Mouse (Mus musculus) kidney, postnatal 25 days (tissue): ENCODE data around the gene Top1.
A peak's percentile ranks its signal among the peaks of the same experiment; 100 is the strongest.

ENCODE experiments used
- DNase-seq, 2 experiments: peaks; one replicate each; pipeline ENCODE4 v3.0.0; 2021; ENCODE audit warnings: mixed read lengths in 2 of 2

Gene Top1

DNA sequence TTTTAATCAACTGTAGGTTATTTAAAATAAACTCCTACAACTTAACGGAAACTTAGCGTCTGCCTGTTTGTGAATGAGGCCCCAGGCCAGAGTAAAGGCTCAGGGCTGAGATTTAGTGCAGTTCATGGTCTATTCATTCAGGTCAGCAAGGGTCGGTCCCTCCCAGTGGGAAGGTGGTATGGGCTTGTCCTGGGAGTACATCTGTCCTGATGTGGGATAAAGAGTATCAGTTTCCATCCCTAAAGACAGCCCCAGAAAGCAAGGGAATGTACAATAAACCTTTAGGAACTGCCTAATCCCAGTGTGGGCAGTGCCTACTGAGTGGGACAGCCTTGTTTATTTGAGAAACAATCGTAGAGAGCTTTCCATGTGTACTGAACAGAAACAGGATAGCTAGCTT is 77.0 kb downstream of the Top1 start:
- no peak for DNase-seq

- no peak for DNase-seq
These were observed 78.1 kb downstream of the Top1 start for GRCm38 (mm10) chr2:160723613-160724375.

DNA sequence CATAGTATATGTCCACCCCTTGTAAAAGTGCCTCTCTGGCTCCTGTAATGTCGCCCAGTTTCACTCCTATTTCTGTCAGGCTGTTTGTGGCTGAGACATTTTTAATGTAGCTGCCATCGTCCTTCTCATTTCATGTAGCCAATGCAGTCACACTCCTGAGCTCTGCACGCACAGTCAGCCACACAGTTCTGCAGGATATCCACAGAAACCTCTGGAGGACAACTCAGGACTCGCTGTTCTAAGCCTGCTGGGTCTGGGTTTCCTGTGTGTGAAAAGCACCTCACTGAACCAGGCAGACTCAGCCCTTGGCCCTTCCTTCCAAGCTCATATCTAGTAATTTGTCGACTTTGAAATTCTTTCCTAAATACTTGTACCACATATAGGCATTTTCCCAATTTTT is 78.8 kb downstream of the Top1 start:
- no peak for DNase-seq

- DNase-seq = no peak
These were observed 80.5 kb downstream of the Top1 start for GRCm38 (mm10) chr2:160725877-160726864.

GRCm38 (mm10) chr2:160728972-160729371 is 83.3 kb downstream of the Top1 start:
- no peak for DNase-seq

DNA sequence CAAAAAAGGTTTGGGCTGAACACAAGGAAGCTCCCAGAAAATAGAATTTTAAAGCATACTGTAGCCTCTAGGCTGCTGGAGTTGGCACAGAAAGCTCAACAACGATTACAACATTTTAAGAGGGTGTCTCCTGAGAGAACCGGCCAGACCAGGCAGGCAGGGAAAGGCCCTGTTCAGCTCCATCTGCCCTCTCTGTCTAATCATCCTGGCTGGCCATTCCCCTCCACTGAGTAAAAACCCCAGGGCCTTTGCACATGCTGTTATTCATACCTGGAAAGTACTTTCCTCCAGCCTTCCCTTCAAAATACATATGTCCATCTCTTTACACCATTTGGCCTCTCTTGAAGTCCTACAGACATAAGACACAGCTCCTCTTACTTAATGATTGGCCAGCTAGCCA is 83.7 kb downstream of the Top1 start:
- DNase-seq = no peak

GRCm38 (mm10) chr2:160729851-160730796 is 84.4 kb downstream of the Top1 start:
- peak; percentile 60 to 70 for DNase-seq

DNA sequence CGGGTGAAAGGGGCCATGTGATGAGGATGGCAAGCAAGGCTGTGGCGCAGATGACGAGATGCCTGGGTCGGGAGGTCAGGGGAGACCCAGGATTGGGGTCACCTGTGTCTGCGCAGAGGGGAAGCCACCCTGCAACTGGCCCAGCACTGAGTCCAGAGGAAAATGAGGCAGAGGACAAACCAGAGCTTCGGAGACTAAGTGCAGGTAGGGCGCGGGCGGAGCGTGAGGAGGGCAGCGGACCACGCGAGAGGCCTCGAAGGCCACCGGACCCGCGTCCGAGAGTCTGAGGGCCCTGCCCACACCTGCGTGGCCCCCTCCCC is 85.1 kb downstream of the Top1 start:
- DNase-seq = no peak

DNA sequence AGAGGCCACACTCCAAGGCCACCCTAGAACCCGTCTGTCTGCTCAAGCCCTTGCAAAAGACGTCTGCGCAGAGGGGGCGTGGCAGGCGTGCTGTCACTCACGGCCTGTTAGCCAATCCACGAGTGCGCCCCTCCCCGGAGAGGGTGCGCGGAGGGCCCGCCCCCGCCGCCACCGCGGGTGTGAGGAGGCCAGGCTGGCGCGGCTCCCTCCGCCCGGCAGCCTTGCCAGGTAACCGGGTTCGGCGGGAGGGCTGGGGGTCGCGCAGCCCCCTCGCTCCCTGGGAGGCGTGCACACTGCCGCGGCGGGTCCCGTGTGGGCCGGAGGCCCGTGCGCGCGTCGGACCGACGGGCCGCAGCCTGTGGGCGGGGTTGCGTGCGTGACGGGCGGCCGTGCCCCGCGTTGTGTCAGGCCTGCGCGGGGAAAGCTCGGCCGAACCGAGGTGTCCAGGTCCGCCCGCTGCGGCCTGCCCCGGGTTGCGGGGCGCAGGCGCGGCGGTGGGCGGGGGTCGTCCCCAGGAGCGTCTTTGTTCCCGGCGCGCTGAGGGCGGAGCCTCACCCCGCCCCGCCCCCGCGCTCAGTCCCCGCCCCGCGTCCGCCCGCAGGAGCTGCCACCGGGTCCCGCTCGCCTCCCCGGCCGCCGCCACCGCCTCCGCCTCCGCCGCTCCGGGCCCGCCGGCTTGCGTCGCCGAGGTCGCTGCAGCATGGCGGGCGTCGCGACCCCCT is 85.6 kb downstream of the Top1 start, which contains the start of gene Plcg1:
Gene Plcg1, plus strand, starts transcription at position 184 of the 722 bp plus-strand sequence.
- peak; percentile 97 for DNase-seq

- peak; percentile 78 to 90 for DNase-seq
These were observed 86.2 kb downstream of the Top1 start for GRCm38 (mm10) chr2:160731839-160732261.

DNA sequence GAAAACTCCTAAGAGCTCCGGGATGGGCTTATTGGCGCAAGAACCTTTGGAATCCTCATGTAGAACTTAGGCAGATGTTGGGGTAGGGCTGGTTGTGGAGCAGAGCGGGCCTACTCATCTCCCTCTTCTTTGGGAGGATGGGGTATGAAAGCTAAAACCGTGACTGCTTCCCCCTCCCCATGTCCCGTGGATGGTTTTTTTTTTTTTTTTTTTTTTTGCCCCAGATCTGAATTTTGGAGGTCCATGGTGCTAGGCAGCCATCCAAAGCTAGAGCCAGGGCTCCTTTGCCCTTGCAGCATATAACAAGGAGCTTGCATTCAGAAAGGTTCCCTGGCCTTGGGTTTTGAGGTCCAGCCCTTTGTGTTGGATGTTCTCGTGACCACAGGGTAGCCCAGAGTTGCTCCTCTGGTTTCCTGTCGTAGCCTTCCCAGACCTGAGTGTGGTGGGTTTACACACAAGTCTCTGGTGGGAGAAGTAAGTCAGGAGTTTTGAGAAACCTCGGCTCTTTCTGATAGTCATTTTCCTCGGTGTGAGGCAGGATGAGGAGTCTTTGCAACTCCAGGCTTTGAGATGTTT is 86.8 kb downstream of the Top1 start:
- DNase-seq = no peak

GRCm38 (mm10) chr2:160733131-160733531 is 87.4 kb downstream of the Top1 start:
- DNase-seq = no peak

GRCm38 (mm10) chr2:160734331-160734730 is 88.6 kb downstream of the Top1 start:
- no peak for DNase-seq

- DNase-seq = no peak
These were observed 90.1 kb downstream of the Top1 start for GRCm38 (mm10) chr2:160735706-160736310.

DNA sequence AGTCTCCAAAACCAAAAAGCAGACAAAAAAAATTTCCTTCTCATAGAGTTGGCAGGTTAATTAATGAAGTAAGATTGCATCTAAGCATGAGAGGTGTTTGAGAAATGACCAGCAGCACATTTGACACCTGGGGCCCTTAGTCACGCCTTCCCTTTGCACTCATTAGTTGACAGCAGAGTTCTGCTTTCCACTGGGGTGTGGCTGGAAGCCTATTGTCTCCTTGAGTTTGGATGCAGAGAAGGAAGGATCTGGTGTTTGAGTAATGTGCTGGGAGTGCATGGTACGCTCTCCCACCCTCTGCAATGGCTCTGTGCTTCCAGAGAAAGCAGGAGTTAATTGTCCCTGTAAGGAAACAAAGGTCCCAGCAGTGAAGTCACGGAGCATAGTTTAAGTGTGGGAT is 90.8 kb downstream of the Top1 start:
- DNase-seq = no peak

DNA sequence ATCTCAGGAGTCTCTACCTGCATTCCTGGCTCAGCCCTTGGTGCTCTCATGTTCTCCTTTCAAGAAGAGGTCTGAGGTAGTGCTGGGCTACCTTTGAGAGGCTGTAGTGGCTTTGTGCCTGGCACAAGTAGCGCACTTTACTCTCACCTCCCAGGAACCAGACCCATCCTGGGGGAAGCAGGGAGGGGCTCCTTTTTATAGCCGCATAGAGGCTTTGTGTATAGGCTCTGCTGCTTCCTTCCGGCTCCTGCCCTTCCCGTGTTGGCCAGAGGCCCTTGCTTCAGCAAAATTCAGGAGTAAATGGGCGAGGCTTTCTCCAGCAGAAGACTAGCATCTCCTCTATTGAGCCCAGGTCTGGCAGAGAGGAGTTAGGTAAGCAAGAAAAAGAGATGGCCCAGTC is 92.7 kb downstream of the Top1 start:
- DNase-seq = peak in 1 of 2 experiments; percentile 58

DNA sequence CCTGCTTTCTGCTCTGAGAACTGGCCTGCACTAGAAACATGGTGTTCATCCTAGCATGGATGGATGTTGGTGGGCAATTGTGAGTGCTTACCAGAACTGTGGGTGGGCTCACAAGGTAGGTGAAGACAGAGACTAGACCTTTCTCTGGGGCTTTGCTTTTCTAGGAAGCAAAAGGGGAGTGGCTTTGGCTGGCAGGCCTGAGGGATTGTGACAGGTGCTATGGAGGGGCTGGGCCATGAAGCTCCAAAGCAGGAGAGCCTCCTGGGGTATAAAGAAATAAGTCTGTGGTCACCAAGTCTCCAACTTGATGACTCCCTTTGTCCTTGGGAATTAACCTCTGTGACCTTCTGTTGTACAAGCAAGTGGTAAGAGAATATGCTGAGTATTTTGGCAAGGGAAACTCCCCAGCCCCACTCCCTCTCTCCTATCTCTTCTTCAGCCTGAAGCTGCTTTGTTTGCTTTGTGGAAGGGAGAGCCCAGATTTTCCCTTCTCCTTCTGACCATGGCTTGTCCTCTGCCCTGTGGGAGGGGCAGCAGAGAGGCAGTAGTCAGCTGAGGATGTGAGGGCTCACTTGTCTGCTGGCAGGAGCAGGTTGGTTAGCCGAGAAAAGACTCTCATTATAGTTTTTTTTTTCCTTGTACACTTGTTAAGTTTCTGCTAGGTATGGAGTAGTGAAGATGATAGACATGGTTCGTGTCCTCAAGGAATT is 94.1 kb downstream of the Top1 start:
- DNase-seq = peak; percentile 51 to 77

DNA sequence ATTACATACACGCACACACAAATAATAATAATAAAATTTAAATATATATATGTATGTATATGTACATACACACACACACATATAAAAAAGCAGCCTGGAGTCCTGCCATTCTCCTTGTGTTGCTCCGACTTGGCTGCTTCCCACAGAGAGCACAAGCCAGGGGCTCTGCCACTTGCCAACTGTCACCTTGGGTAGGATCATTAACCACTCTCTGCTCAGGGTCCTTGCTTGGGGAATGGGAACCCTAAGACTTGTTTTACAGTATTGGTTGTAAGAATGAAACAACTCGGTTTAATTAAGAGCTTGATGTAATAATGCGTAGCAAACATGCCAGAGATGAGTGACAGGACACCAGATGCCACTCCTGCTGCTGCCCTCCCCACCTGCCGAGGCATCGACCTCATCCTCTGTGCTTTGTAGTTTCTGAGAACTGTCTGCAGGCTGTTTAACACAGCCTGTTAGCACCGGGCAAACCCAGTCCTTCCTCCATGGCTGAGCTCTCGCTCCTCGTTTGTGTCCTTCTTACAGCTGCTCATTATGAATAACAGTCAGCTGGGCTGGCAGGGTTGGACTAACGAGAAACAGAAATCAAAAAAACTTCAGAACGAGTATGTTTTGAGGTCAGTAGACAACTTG is 95.0 kb downstream of the Top1 start:
- DNase-seq = peak in 1 of 2 experiments; percentile 31

- peak in 1 of 2 experiments; percentile 44 for DNase-seq
These were observed 95.9 kb downstream of the Top1 start for GRCm38 (mm10) chr2:160741580-160741979.

DNA sequence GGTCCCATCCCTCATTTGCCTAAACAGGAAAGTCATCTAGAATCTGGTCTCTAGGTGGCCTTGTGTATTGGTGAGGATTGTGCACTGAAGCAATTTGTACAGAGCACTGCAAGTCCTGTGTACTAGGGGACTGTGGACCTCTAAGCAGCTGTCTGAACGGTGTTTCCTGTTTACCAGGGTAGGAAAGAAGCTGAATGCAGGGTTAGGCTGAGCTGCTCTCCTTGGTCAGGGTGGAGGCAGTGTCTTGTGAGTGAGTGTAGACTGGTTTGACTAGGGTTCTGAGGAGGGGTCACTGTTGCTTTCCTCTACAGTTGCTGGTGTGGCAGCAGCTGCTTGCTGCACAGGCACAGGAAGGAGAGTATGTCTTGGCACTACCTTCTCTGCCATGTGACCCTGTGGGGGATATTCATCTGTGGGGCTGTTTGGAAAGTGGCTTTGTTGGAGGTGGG is 96.5 kb downstream of the Top1 start:
- peak in 1 of 2 experiments; percentile 39 for DNase-seq
